Mouse (Mus musculus) cerebellum, adult 11 months (tissue): Measurements from ENCODE around the gene H2afb2.

Experiments
- DNase-seq: peaks from one replicate; pipeline ENCODE4 v3.0.0; 2022

Gene H2afb2

GRCm38 (mm10) chrX:116680878-116681277 is at the start of gene H2afb2:
TSS of gene H2afb2 (plus strand) at chrX:116681178.
- no peak for DNase-seq
